Mouse (Mus musculus) cortical plate, adult 2 months (tissue): ENCODE results near the gene Dock10.

Source experiments
- CTCF ChIP-seq: fragments of 200-500 bp; IDR thresholded peaks from 2 replicates; pipeline ENCODE4 v1.5.1; 2011; ENCODE audit warnings: mild to moderate bottlenecking, control low read depth, low read length; ENCODE audit not compliant: insufficient read depth; ENCODE audit errors: extremely low read depth
- POLR2A ChIP-seq: fragments of 200-500 bp; IDR thresholded peaks from 2 replicates; pipeline ENCODE4 v1.6.1; 2011; ENCODE audit warnings: mild to moderate bottlenecking, low read length, control low read depth; ENCODE audit not compliant: insufficient read depth; ENCODE audit errors: extremely low read depth

DNA sequence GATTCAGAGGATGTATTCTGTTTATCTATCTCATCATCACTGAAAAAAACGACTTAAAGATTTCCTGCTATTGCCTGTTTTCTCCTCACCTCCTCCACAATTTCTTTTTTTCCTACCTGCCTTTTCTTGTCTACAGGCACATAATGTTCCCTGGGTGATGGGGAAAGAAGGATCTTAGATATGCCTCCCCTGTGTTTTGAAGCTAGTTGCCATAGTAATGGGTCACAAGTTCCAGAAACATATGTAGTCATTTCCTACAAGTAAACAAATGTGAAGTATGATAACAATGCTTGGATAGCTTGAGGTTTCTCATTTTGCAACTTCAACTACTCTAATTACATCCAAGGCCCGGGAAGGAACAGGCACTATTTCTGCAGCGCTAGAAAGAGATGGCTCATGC lies 42.4 kb downstream of the Dock10 start:
- TF ChIP-seq CTCF (no peak), POLR2A (no peak)
